Mouse (Mus musculus) layer of hippocampus, adult 2 months (tissue): ENCODE measurements at regions not wholly inside any gene's neighbourhood (a gene's known extent, or its start where the extent isn't known, plus 50 kb on each side); places are given as distances from the start of the nearest gene placed in this dataset.
A peak's percentile ranks its signal among the peaks of the same experiment; 100 is the strongest.
"Not testable (repeated sequence)": the region's sequence is repeated elsewhere in the genome, so short reads cannot be mapped to it uniquely, and the experiment has no call there.

Experiments used
- DNase-seq, 2 experiments: peaks; one replicate each; pipeline ENCODE4 v3.0.0; 2022; ENCODE audit warnings: low spot score in 2 of 2
- H3K27ac ChIP-seq: fragments of 200-600 bp; 2 replicates; pipeline ENCODE4 v1.8.1; 2022
- H3K4me3 ChIP-seq: fragments of 200-600 bp; 2 replicates; pipeline ENCODE4 v1.8.1; 2022; ENCODE audit warnings: mild to moderate bottlenecking
- CTCF ChIP-seq: fragments of 200-600 bp; conservative IDR thresholded peaks from 2 replicates; pipeline ENCODE4 v1.8.1; 2022; ENCODE audit warnings: antibody characterized with exemption, mild to moderate bottlenecking, moderate library complexity

DNA sequence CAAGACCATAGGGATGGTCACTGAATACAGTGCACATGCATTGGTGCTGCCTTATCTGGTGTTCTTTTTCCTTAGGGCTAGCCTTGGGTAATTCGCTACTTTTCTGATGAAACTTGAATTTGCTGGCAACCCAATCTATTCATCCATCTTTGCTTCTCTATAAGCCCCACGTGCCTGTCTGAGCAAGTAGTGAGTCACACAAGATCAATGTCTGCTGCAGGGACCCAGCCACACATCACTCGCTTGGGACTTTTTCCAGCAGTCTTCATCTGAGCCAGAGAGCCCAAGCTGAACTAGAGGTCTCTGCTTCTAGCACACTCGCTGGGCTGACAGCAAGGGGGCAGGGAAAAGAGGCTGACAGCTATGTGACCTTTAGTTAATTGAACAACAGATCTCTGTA lies 464.3 kb upstream of the Nmur2 start:
- no peak overlapping the region for H3K4me3 ChIP-seq
- DNase-seq = no peak
- TF ChIP-seq CTCF = no peak
- H3K27ac ChIP-seq = no peak overlapping the region

DNA sequence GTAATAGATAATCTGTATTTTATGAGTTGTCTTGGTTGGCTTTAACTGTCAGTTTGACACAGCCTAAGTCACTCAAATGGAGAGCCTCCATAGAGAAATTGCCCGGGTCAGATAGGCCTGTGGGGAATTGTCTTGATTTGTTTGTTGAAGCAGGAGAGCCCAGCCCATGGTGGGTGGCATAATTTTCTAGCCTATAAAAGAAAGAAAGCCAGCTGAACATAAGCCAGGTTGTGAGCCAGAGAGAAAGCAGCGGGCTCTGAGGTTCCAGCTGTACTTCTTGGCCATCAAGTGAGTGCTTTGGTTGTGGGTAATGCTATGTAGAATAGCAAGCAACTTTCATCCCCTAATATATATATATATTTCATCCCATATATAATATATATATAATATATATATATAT lies 474.1 kb upstream of the Nmur2 start:
- H3K4me3 ChIP-seq = no peak overlapping the region
- H3K27ac ChIP-seq = no peak overlapping the region
- DNase-seq = no peak
- TF ChIP-seq CTCF = no peak

GRCm38 (mm10) chr11:56518486-56518885 lies 477.7 kb upstream of the Nmur2 start:
- Histone ChIP-seq H3K4me3 (no peak overlapping the region), H3K27ac (no peak overlapping the region)
- no peak for TF ChIP-seq CTCF
- DNase-seq = no peak

GRCm38 (mm10) chr11:56550736-56551135 lies 460.5 kb upstream of the Gria1 start:
- no peak for TF ChIP-seq CTCF
- H3K27ac ChIP-seq = no peak overlapping the region
- DNase-seq = no peak
- H3K4me3 ChIP-seq = no peak overlapping the region

DNA sequence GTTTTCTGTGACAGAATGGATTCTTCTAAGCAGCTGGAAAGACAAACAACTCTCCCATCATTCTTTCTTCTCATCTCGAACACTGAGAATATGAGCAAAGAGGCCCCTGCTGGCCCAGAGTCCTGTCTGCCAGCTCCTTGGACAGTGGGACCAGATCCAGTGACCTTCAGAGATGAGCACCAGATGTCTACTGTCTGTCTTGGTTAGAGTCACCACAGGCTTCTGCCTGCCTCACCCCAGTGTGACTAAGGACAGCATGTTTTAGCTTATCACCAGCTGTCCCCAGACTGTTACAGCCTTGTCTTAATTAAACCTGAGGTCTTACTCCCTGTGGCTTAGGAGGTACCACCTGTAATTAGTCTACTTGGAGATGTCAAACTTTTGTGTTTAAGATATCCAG lies 454.9 kb upstream of the Gria1 start:
- Histone ChIP-seq H3K27ac (no peak overlapping the region), H3K4me3 (no peak overlapping the region)
- TF ChIP-seq CTCF = no peak
- no peak for DNase-seq

DNA sequence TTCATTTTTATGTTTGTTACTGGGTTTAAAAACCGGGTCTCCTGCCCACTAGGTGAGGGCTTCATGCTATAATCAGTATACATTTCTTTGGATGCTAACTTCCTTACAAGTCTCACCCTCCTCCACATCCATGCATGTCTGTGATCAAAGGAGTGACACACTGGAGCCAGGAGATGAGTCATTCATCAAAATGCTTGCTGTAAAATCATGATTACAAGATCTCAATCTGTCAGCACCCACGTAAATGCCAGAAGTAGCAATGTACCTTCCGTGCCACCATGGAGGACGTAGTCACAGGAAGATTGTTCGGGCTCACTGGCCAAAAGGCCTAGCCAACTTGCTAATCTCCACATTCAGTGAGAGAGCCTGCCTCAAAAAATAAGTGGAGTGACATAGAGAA lies 431.2 kb upstream of the Gria1 start:
- Histone ChIP-seq H3K4me3 (no peak overlapping the region), H3K27ac (peak overlapping the region; percentile 48; the same call in 1 of the 2 replicates)
- DNase-seq = peak; percentile 11 to 54
- no peak for TF ChIP-seq CTCF

DNA sequence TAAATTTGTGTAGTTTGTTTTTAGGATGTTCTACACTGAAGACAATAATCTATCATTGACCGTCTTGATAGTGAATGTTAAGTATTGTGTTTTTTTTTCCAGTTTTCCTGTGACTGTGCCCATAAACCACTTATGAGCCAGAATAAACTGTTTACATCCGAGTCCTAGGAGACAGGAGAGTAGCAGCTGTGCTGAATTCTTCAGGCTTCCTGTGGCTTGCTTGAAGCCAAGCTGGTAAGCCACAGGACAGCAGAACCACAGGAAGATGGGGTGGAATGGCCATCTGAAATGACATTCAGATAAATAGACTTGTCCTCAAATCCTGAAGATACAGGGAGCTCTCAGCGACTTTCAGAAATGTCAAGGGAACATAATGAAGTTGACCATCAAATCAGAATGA lies 428.1 kb upstream of the Gria1 start:
- no peak overlapping the region for H3K4me3 ChIP-seq
- no peak for TF ChIP-seq CTCF
- no peak overlapping the region for H3K27ac ChIP-seq
- no peak for DNase-seq

DNA sequence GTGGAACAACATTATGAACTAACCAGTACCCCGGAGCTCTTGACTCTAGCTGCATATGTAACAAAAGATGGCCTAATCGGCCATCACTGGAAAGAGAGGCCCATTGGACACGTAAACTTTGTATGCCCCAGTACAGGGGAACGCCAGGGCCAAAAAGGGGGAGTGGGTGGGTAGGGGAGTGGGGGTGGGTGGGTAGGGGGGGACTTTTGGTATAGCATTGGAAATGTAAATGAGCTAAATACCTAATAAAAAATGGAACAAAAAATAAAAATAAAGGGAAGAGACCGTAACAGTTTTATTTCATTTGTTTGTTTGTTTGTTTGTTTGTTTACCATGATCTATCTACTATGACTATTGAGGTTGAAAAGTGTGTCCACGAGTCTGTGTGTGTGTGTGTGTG lies 417.8 kb upstream of the Gria1 start:
- not testable (repeated sequence) for H3K4me3 ChIP-seq, DNase-seq, H3K27ac ChIP-seq

DNA sequence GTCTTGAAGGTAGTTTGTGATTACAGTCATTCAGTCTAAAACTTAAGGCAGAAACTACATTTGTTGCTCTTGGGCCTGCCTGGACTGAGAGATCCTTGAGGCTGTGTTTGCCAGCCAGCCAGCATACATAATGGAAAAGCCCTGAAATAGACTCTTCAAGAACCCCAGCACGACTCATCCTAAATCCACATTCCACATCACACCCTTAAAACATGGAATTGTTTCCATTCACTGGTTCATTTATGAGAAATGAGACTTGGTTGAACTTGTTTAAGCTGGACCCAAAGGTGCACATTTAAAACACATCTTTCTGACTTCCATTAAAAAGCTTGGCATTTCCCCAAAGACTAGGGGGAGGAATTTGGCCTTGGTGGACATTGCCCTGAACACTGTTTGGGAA lies 407.4 kb upstream of the Gria1 start:
- DNase-seq = no peak
- no peak for TF ChIP-seq CTCF
- Histone ChIP-seq H3K4me3 (no peak overlapping the region), H3K27ac (no peak overlapping the region)

GRCm38 (mm10) chr11:56627659-56628058 lies 383.5 kb upstream of the Gria1 start:
- peak; percentile 23 to 36 for DNase-seq
- peak overlapping the region; percentile 68 for H3K27ac ChIP-seq
- TF ChIP-seq CTCF = no peak
- no peak overlapping the region for H3K4me3 ChIP-seq

DNA sequence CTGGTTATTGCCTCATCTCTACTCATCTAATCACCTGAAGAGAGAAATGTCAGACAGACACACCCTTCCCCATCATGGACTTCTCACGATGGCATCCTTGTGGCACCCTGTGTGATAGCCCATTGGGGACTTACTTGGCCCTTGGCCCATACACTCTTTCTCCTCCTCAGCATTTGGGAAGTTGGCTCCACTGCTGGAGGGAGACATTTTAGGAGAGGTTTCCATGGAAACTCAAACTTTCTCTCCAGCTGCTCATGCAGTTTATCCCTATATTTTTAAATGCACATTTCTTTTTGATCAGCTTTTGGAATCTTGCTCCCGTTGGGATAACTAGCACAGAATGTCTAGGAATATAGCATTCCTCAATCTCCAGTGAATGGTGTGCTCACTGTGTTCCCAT lies 377.7 kb upstream of the Gria1 start:
- Histone ChIP-seq H3K27ac (no peak overlapping the region), H3K4me3 (no peak overlapping the region)
- no peak for TF ChIP-seq CTCF
- no peak for DNase-seq

- Histone ChIP-seq H3K27ac (no peak overlapping the region), H3K4me3 (no peak overlapping the region)
- no peak for TF ChIP-seq CTCF
- DNase-seq = no peak
Observed at GRCm38 (mm10) chr11:56636606-56637226, 374.5 kb upstream of the Gria1 start.

GRCm38 (mm10) chr11:56641716-56642115 lies 369.5 kb upstream of the Gria1 start:
- DNase-seq = no peak
- TF ChIP-seq CTCF = no peak
- H3K27ac ChIP-seq = no peak overlapping the region
- H3K4me3 ChIP-seq = no peak overlapping the region
